Comparison of ENCODE assay signal across 33 mouse cellular contexts in the genomic region with DNA sequence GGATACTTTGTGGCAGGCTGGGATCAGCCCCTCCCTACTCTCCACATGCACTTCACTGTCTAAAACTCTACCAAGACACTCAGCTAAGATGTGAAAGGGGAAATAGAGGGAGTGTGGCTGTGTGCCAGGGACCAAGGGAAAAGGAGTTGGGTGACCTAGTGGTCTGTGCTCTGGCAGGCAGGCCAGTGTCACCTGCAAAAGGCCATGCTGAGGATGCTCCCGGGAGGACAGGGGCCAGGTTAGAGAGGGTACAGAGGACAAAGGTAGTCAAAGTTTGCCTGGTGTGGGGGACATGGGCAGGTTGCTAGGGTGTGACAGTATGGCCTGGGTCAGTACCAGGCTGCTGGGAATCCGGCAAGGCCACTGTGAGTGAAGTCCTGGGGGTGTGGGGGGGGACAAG. TPM values are rescaled to one million over a fixed set of nuclear protein-coding genes. Genes with fewer than 3 reads are reported as not detected.
DNase-seq lines count a peak whose midpoint lies in the region; ATAC-seq lines count a peak whose summit lies in the region.
"Had no signal": no experiment of that assay in that cellular context is flagged by ENCODE, and none has a peak within 500 bp of the region (broad histone marks: within the 10 kb centered on the region; RNA-seq: fewer than 3 reads in every experiment).

No protein-coding gene starts in this region.

- H3K27me3 ChIP-seq in lung, embryonic 16.5 days (ENCODE audit: control insufficient read depth, insufficient read depth, low read depth, low read length) = no peaks in the 10 kb centered on the region
- H3K27me3 ChIP-seq: embryonic facial prominence, embryonic 12.5 days; heart, embryonic 13.5 days; liver, embryonic 12.5 days; neural tube, embryonic 12.5 days had no signal

- peaks cover 6% of the 10 kb centered on the region; the same call in 1 of the 2 replicates for H3K4me1 ChIP-seq in lung, embryonic 16.5 days (replicated peaks; ENCODE audit: control insufficient read depth, insufficient read depth, low read length)

- no peaks in the 10 kb centered on the region for H3K9me3 ChIP-seq in lung, embryonic 16.5 days (ENCODE audit: control insufficient read depth, low read length)
- H3K9me3 ChIP-seq: embryonic facial prominence, embryonic 12.5 days; heart, embryonic 13.5 days; liver, embryonic 12.5 days; midbrain, embryonic 10.5 days; neural tube, embryonic 12.5 days had no signal

- H3K4me3 ChIP-seq in lung, embryonic 16.5 days (ENCODE audit: low read length) = no peak overlapping the region
- H3K4me3 ChIP-seq: embryonic facial prominence, embryonic 12.5 days; heart, embryonic 13.5 days; liver, embryonic 12.5 days; midbrain, embryonic 10.5 days; myocyte; neural tube, embryonic 12.5 days had no signal

- H3K9ac ChIP-seq in lung, embryonic 16.5 days (ENCODE audit: low read length) = no peak overlapping the region
- H3K9ac ChIP-seq: embryonic facial prominence, embryonic 12.5 days; heart, embryonic 13.5 days; liver, embryonic 12.5 days; liver, postnatal 0 days; neural tube, embryonic 12.5 days had no signal

- peak; percentile 65 for DNase-seq in cerebellum, adult 9-11 months
- DNase-seq in cerebellum, adult 8-10 months = no peak
- DNase-seq in lung, postnatal 4 days = no peak
- DNase-seq in gastrocnemius, postnatal 25 days = no peak
- DNase-seq in frontal cortex, postnatal 25 days (ENCODE audit: low spot score in 2 of 2) = no peak
- DNase-seq: adrenal gland, postnatal 10 days; cerebellum, adult 11 months; cerebellum, postnatal 25 days; embryo, embryonic 11 days; heart, postnatal 10 days; kidney, adult 2 months; layer of hippocampus, postnatal 36 days; left cerebral cortex, postnatal 4 days; liver, postnatal 0 days; right cerebral cortex, adult 18-20 months; spleen, adult 18-20 months; thymus, adult 2 months; thymus, postnatal 36 days had no signal

- H3K36me3 ChIP-seq in lung, embryonic 16.5 days (ENCODE audit: control insufficient read depth, insufficient read depth, low read length) = no peaks in the 10 kb centered on the region
- H3K36me3 ChIP-seq: embryonic facial prominence, embryonic 12.5 days; heart, embryonic 13.5 days; liver, embryonic 12.5 days; midbrain, embryonic 10.5 days; neural tube, embryonic 12.5 days had no signal

- H3K27ac ChIP-seq in lung, embryonic 16.5 days (ENCODE audit: low read length) = no peak overlapping the region
- H3K27ac ChIP-seq: embryonic facial prominence, embryonic 12.5 days; heart, embryonic 13.5 days; kidney, postnatal 0 days; liver, embryonic 12.5 days; macrophage; midbrain, embryonic 10.5 days; neural tube, embryonic 12.5 days had no signal

- ATAC-seq in lung, embryonic 16.5 days (ENCODE audit: low read depth) = peak; percentile 44; the same call in 1 of the 2 replicates
- 0 out of 2 replicates have a peak, but pooled peaks have one; percentile 13 for ATAC-seq in common myeloid progenitor, adult 5-6 weeks (replicated peaks; ENCODE audit: low read depth, poor library complexity, severe bottlenecking)
- ATAC-seq: activated CD4-positive, CD25-positive, alpha-beta regulatory T cell, adult 4 months; CD4-positive, CD25-positive, alpha-beta regulatory T cell, adult 4 months; forebrain, embryonic 14.5 days; hindbrain, embryonic 16.5 days; liver, embryonic 12.5 days; liver, postnatal 0 days; lung, postnatal 0 days had no signal

- 71% methylated on average over 2 of the region's 2 CpGs for WGBS in lung, embryonic 16.5 days

- H3K4me2 ChIP-seq in lung, embryonic 16.5 days (ENCODE audit: low read depth, low read length) = no peak overlapping the region
- H3K4me2 ChIP-seq: embryonic facial prominence, embryonic 12.5 days; liver, embryonic 12.5 days; neural tube, embryonic 12.5 days had no signal

RNA-seq across cellular contexts. Expression of a gene that starts 29.3 kb away (rescaled TPM):
- polyA plus RNA-seq in lung, embryonic 16.5 days (2015; fragmentation: Nextera tagmentation; extraction: Ambion mirVana) = 9.8 and 10.9 TPM in 2 replicates
- total RNA-seq in common myeloid progenitor, adult 5-6 weeks (2017) = 9.1 and 10.3 TPM in 2 replicates
- total RNA-seq in gastrocnemius, postnatal 25 days (2021) = 10 to 100 TPM; 44.4 to 45.9 TPM
